Mouse (Mus musculus): ENCODE results near the gene Rexo5.

DNA sequence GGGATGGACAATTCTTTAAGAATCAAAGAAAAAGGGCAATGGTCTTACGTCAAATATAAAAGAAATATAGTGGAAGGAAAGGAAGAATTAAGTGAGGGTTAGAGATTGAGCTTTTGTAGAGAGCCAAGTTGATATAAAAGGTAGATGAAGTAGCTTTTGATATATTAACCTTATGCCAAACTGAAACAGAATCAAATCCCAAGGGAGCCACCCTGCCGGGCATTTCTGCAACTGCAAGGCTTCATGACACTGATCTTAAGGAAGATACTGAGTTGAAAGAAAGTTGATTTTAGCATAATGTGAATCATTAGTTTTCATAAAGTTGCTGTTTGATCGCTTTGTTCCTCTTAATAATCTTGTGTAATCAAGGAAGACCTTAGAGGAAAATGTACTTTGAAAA lies 4.8 kb upstream of the Rexo5 start:
- TF ChIP-seq CTCF (IDR thresholded peaks at IDR 0.05; ENCODE audit: low read depth) = no peak
- TF ChIP-seq EP300 (IDR thresholded peaks at IDR 0.05; ENCODE audit: low read depth) = no peak
